Comparison of ENCODE assay signal across 8 mouse cellular contexts in the genomic region with DNA sequence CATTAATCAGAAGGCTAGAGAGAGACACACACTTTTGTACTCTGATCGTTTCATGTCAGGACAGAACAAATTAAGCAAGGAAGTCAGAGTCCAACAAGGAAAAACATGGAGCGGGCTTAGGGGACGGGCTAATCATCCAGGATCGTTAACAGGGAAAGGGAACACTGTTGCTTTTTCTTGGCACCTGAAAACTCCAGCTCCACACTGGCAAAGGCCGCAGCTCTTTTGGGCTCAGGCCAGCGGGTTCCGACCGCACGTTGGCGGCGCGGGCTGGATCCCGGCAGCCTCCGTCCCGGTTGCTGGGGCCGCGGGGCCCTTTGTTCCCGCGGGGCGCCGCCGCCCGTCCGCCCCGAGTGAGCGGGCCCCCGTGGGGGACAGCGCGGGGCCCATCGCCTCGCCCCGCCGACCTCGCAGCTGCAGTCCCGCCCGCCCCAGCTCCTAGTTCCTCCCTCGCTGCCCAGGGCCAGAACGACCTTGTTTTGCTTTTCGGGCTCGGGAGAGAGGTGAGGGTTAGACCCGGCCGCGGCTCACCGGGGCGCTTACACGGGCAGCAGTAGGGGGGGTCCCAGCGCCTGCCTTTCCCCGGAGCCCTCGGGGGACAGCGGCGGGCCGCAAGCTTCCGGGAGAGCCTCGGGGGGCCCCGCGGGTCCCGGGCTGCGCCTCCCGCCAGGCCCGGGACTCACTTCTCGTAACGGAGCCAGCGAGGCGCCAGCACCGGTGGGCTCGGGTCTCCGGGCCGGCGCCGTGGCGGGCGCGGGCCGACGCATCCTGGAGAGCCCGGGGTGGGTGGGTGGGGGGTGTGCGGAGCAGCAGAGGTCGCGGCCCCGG. TPM values are rescaled to one million over a fixed set of nuclear protein-coding genes. Genes with fewer than 3 reads are reported as not detected.
DNase-seq lines count a peak whose midpoint lies in the region; ATAC-seq and TF ChIP-seq lines count a peak whose summit lies in the region.

TSS of gene N4bp2 (plus strand) at position 434 of the 828 bp plus-strand sequence.

- no peaks in the 10 kb centered on the region for H3K9me3 ChIP-seq in ES-E14 (ENCODE audit: control insufficient read depth, insufficient read depth, low read depth, low read length)
- H3K9me3 ChIP-seq in lung, embryonic 16.5 days (ENCODE audit: control insufficient read depth, low read length), result no peaks in the 10 kb centered on the region

- H3K4me3 ChIP-seq in ES-E14 (ENCODE audit: insufficient read depth in 1 of 2, low read depth in 1 of 2, low read length in 2 of 2, poor library complexity in 1 of 2, severe bottlenecking in 1 of 2), result peak within 1 kb of the TSS; percentile 96 to 97
- peak within 1 kb of the TSS; percentile 95 for H3K4me3 ChIP-seq in lung, embryonic 16.5 days (ENCODE audit: low read length)

- peak within 1 kb of the TSS; percentile 97 for H3K9ac ChIP-seq in ES-E14 (ENCODE audit: insufficient read depth, low read depth, low read length, poor library complexity, severe bottlenecking)
- peak within 1 kb of the TSS; percentile 100 for H3K9ac ChIP-seq in lung, embryonic 16.5 days (ENCODE audit: low read length)

- in situ Hi-C loops in ES-E14 (cut with MboI; ENCODE audit: low sequenced_read_pairs in 2 of 2, unreplicated experiment in 2 of 2), result no loop called here

- peaks cover 3 to 7% of the 10 kb centered on the region in 2 experiments; a peak in 2 of 4 replicates for H3K4me1 ChIP-seq in ES-E14 (ENCODE audit: control insufficient read depth in 2 of 2, insufficient read depth in 2 of 2, low read length in 2 of 2, poor library complexity in 1 of 2)
- H3K4me1 ChIP-seq in lung, embryonic 16.5 days (replicated peaks; ENCODE audit: control insufficient read depth, insufficient read depth, low read length), result peaks cover 6% of the 10 kb centered on the region

- peak within 1 kb of the TSS; percentile 52; the same call in 1 of the 2 replicates for H3K27ac ChIP-seq in ES-E14 (ENCODE audit: insufficient read depth, low read depth, low read length, poor library complexity, severe bottlenecking)
- H3K27ac ChIP-seq in lung, embryonic 16.5 days (ENCODE audit: low read length), result peak within 1 kb of the TSS; percentile 100

- no peaks in the 10 kb centered on the region for H3K27me3 ChIP-seq in lung, embryonic 16.5 days (ENCODE audit: control insufficient read depth, insufficient read depth, low read depth, low read length)

- under 1% methylated on average over 70 of the region's 80 CpGs for WGBS in lung, embryonic 16.5 days

- DNase-seq in ES-E14 (ENCODE audit: low read depth, low spot score), result peak; percentile 28
- peak; percentile 79 for DNase-seq in cerebellum, adult 8-10 months
- DNase-seq in forelimb bud, embryonic 11.5 days (ENCODE audit: low read depth, low spot score), result peak; percentile 67
- peak; percentile 5 for DNase-seq in layer of hippocampus, adult 9-10 months (ENCODE audit: low spot score)
- peak; percentile 67 for DNase-seq in ovary, adult 18-20 months (ENCODE audit: low spot score)
- peak; percentile 80 for DNase-seq in thymus, postnatal 14 days

- no peaks in the 10 kb centered on the region for H3K36me3 ChIP-seq in ES-E14 (ENCODE audit: control insufficient read depth, insufficient read depth, low read length, poor library complexity, severe bottlenecking)
- H3K36me3 ChIP-seq in lung, embryonic 16.5 days (ENCODE audit: control insufficient read depth, insufficient read depth, low read length), result no peaks in the 10 kb centered on the region

- peak within 1 kb of the TSS; percentile 74 for H3K4me2 ChIP-seq in lung, embryonic 16.5 days (ENCODE audit: low read depth, low read length)

- peak; percentile 25 to 29; a peak in 1 of 4 replicates for ATAC-seq in hematopoietic stem cell, adult 5-6 weeks (replicated peaks in 1 of 2; ENCODE audit: insufficient read depth in 1 of 2, low FRiP score in 2 of 2, low TSS enrichment in 1 of 2, low read depth in 1 of 2, poor library complexity in 2 of 2, severe bottlenecking in 2 of 2)
- peak; percentile 21 for ATAC-seq in lung, embryonic 16.5 days (ENCODE audit: low read depth)

TF ChIP-seq in ES-E14, 5 proteins besides CTCF, POLR2A, EP300 and RAD21:
- TF ChIP-seq CHD2 (IDR thresholded peaks at IDR 0.05; ENCODE audit: low read depth, low read length) (no peak), HCFC1 (IDR thresholded peaks at IDR 0.05; ENCODE audit: borderline replicate concordance, insufficient read depth, low read length) (0 out of 2 replicates have a peak, but pooled peaks have one; percentile 26)

RNA-seq across cellular contexts. Expression of gene N4bp2, which starts in this region (rescaled TPM):
- total RNA-seq in ES-E14 (2012; rRNA removed), result 21.5 and 23.6 TPM in 2 replicates
- total RNA-seq in hematopoietic stem cell, adult 5-6 weeks (2017), result 50.7 and 69.6 TPM in 2 replicates
- 15.7 and 16.4 TPM in 2 replicates for polyA plus RNA-seq in lung, embryonic 16.5 days (2015; fragmentation: Nextera tagmentation; extraction: Ambion mirVana)

Comparison
In these comparisons a context has a peak if more than half of its experiments do, and no peak if none do; other contexts are left out.
1. Peak in every context shown above with its lines: DNase-seq, ATAC-seq, H3K4me3 ChIP-seq and H3K27ac ChIP-seq.
2. DNase-seq: peak in every context shown above with its lines; median percentile 80 in thymus, postnatal 14 days; 79 in cerebellum, adult 8-10 months; 67 in forelimb bud, embryonic 11.5 days; 67 in ovary, adult 18-20 months; 28 in ES-E14; 5 in layer of hippocampus, adult 9-10 months.